Mouse (Mus musculus) liver, embryonic 14.5 days (tissue): ENCODE results near the gene Bdnf.

Experiments used
- CTCF ChIP-seq: IDR thresholded peaks from 2 replicates; pipeline ENCODE4 v1.5.1; 2016; ENCODE audit warnings: antibody characterized with exemption, low read depth, control low read depth
- EP300 ChIP-seq: IDR thresholded peaks from 2 replicates; pipeline ENCODE4 v1.6.1; 2016; ENCODE audit warnings: antibody characterized with exemption, low read depth

DNA sequence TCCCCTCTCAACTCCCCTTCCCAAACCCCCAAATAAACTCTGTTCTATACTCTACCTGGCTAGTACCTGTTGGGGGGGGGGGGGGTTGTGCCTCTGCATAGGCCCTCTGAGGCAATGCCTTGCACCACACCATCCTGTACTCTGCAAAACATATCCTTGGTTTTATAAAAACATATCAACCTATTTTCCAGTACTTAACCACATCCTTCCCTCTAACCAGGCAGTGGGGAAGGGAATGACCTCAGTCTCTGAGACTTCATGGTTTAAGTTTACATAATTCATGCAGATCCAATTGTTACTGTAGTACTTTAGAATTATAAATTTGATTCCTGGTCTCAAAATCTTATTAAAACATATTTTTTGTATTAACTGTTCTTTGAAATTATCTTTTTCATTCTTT, 75.5 kb downstream of the Bdnf start:
- TF ChIP-seq CTCF (no peak), EP300 (no peak)
